Mouse (Mus musculus) stomach, postnatal 0 days (tissue): ENCODE data around the gene Olfr675. TPM values are rescaled to one million over a fixed set of nuclear protein-coding genes. Genes with fewer than 3 reads are reported as not detected.
"Not testable (repeated sequence)": the region's sequence is repeated elsewhere in the genome, so short reads cannot be mapped to it uniquely, and the experiment has no call there.

ENCODE experiments used
- ATAC-seq: fragments of 200-750 bp; cut with Nextera tagmentation; 2 replicates; pipeline ENCODE4 v1.8.0; 2017; ENCODE audit not compliant: low FRiP score, low TSS enrichment
- DNase-seq: peaks from one replicate; pipeline ENCODE4 v3.0.0-alpha.2; 2016; ENCODE audit warnings: low spot score
- H3K27ac ChIP-seq: fragments of 300-500 bp; sonication (generic); replicated peaks from 2 replicates; pipeline ENCODE4 v1.5.1; 2014; ENCODE audit warnings: mild to moderate bottlenecking, control low read depth
- H3K27me3 ChIP-seq: fragments of 300-500 bp; sonication (generic); 2 replicates; pipeline ENCODE4 v1.6.1; 2014; ENCODE audit warnings: low read length; ENCODE audit not compliant: control insufficient read depth, insufficient read depth
- H3K36me3 ChIP-seq: fragments of 300-500 bp; sonication (generic); 2 replicates; pipeline ENCODE4 v1.6.1; 2014; ENCODE audit warnings: low read length, mixed read lengths; ENCODE audit not compliant: control insufficient read depth, insufficient read depth
- H3K4me1 ChIP-seq: fragments of 300-500 bp; sonication (generic); replicated peaks from 2 replicates; pipeline ENCODE4 v1.6.1; 2014; ENCODE audit warnings: antibody characterized with exemption; ENCODE audit not compliant: control insufficient read depth, insufficient read depth
- H3K4me2 ChIP-seq: fragments of 300-500 bp; sonication (generic); replicated peaks from 2 replicates; pipeline ENCODE4 v1.6.1; 2014; ENCODE audit warnings: low read depth, mild to moderate bottlenecking, control low read depth, moderate library complexity
- H3K4me3 ChIP-seq: fragments of 300-500 bp; sonication (generic); 2 replicates; pipeline ENCODE4 v1.5.1; 2014; ENCODE audit warnings: low read depth, low read length, control low read depth
- H3K9ac ChIP-seq: fragments of 300-500 bp; sonication (generic); 2 replicates; pipeline ENCODE4 v1.6.1; 2014; ENCODE audit warnings: mild to moderate bottlenecking, low read length, control low read depth, mixed read lengths
- H3K9me3 ChIP-seq: fragments of 300-500 bp; sonication (generic); 2 replicates; pipeline ENCODE4 v1.6.1; 2016; ENCODE audit warnings: low read length; ENCODE audit not compliant: control insufficient read depth
- CTCF ChIP-seq: IDR thresholded peaks from 2 replicates; pipeline ENCODE4 v1.5.1; 2016; ENCODE audit warnings: antibody characterized with exemption, low read depth, mild to moderate bottlenecking, moderate library complexity
- EP300 ChIP-seq: optimal IDR thresholded peaks from 2 replicates; pipeline ENCODE3; 2016; ENCODE audit warnings: antibody characterized with exemption
- WGBS: fragments of 180-500 bp; shearing (Covaris S2); extraction: QIAGEN DNeasy Blood & Tissue Kit; methylation state at CpG from one replicate; pipeline ENCODE4 v1.1.7; 2014; 5-methylcytosine and 5-hydroxymethylcytosine counted together
- polyA plus RNA-seq: library from polyadenylated mRNA; unstranded; fragments of >200 nt; fragmentation: Nextera tagmentation; extraction: Ambion mirVana; gene quantifications from 2 replicates; pipeline ENCODE4 v1.2.1, GENCODE M21; 2015

Gene Olfr675
- polyA plus RNA-seq, 1 experiment from 2014 or later = not detected

DNA sequence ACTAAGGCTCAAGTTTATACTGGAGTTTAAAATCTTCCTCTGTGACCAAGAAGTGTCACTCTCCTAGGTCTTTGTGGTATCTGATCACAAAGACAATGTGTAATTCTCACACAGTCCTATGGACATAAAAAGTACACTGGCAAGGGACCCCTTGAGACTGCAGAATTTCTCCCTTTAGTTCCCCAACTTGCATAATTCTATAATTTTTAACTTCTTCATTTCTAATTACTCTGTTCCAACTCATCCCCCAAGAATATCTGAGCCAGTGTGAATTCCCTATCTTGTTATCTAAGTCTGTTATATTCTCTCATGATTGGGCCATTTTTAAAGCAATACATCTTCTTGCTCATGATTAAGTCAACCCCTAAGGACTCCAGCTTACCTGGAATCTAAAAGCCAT lies 26.3 kb downstream of the Olfr675 start, which contains the start of gene Olfr672:
Gene Olfr672, minus strand, starts transcription at position 101 of the 400 bp plus-strand sequence.
- no peak within 1 kb of the TSS for H3K4me3 ChIP-seq
- no peak for TF ChIP-seq CTCF
- TF ChIP-seq EP300 = no peak
- ATAC-seq = no peak

DNA sequence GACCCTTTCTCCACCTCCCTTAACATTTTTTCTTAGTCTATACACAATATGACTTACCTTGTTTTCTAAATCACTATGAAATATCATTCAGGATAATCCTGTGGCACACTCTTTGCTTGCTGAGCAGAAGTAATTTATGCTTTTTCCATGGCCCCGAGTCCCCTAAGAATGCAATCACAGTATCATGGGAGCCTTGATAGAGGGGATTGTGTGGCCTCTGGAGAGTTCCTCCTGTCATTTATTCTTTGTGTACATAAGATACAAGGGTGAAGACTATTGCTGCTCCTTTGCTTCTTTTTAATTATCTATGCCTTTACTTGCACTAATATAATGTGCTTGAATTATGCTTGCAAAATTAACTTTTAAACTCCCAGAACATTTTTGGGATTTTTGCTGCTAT lies 49.2 kb downstream of the Olfr675 start, which contains the start of gene Olfr671:
Gene Olfr671, minus strand, starts transcription at position 101 of the 400 bp plus-strand sequence.
- Histone ChIP-seq H3K4me3 (no peak within 1 kb of the TSS), H3K27me3 (no peaks in the 10 kb centered on the region), H3K36me3 (no peaks in the 10 kb centered on the region), H3K4me2 (no peak within 1 kb of the TSS), H3K27ac (no peak within 1 kb of the TSS), H3K4me1 (no peaks in the 10 kb centered on the region), H3K9me3 (no peaks in the 10 kb centered on the region), H3K9ac (no peak within 1 kb of the TSS)
- ATAC-seq (no peak), DNase-seq (no peak)
- TF ChIP-seq CTCF (no peak), EP300 (no peak)
- WGBS = 69% methylated on average over 1 of the region's 1 CpGs

More for the DNA sequence above, 26.3 kb downstream of the Olfr675 start, which contains the start of gene Olfr672:
- H3K36me3 ChIP-seq = no peaks in the 10 kb centered on the region
- H3K27ac ChIP-seq = no peak within 1 kb of the TSS
- H3K9me3 ChIP-seq = no peaks in the 10 kb centered on the region
- no peaks in the 10 kb centered on the region for H3K4me1 ChIP-seq
- H3K27me3 ChIP-seq = no peaks in the 10 kb centered on the region
- H3K9ac ChIP-seq = no peak within 1 kb of the TSS
- DNase-seq = no peak
- no peak within 1 kb of the TSS for H3K4me2 ChIP-seq

GRCm38 (mm10) chr7:104972507-104972906 lies 55.8 kb downstream of the Olfr675 start:
- not testable (repeated sequence) for ATAC-seq, DNase-seq, H3K9me3 ChIP-seq, H3K4me1 ChIP-seq, H3K4me2 ChIP-seq, H3K36me3 ChIP-seq, H3K27me3 ChIP-seq, H3K27ac ChIP-seq, H3K4me3 ChIP-seq, H3K9ac ChIP-seq
- 68% methylated on average over 2 of the region's 2 CpGs for WGBS

Other genes starting within 250 kb of the Olfr675 start
- not detected in 2 replicates for gene Usp17lb, start 185.9 kb downstream of the Olfr675 start, polyA plus RNA-seq
- not detected in 2 replicates for gene Usp17la, start 171.5 kb downstream of the Olfr675 start, polyA plus RNA-seq
- gene Olfr665, start 150.4 kb downstream of the Olfr675 start, polyA plus RNA-seq = not detected in 2 replicates
- 0.10 TPM in 1 of 2 replicates, not detected in the other for gene Olfr666, start 132.5 kb downstream of the Olfr675 start, polyA plus RNA-seq
- not detected in 2 replicates for gene Olfr667, start 107.0 kb downstream of the Olfr675 start, polyA plus RNA-seq
- not detected in 2 replicates for gene Olfr668, start 100.4 kb downstream of the Olfr675 start, polyA plus RNA-seq
- not detected in 2 replicates for gene Olfr669, start 94.2 kb downstream of the Olfr675 start, polyA plus RNA-seq
- gene Olfr670, start 65.8 kb downstream of the Olfr675 start, polyA plus RNA-seq = not detected in 2 replicates
- gene Olfr671, start 49.3 kb downstream of the Olfr675 start, polyA plus RNA-seq = not detected in 2 replicates
- not detected in 2 replicates for gene Olfr672, start 26.4 kb downstream of the Olfr675 start, polyA plus RNA-seq
- not detected in 2 replicates for gene Olfr676, start 4.2 kb upstream of the Olfr675 start, polyA plus RNA-seq
- gene Olfr677, start 22.9 kb upstream of the Olfr675 start, polyA plus RNA-seq = not detected in 2 replicates
- not detected in 2 replicates for gene Olfr678, start 36.0 kb upstream of the Olfr675 start, polyA plus RNA-seq
- not detected in 2 replicates for gene Olfr679, start 52.7 kb upstream of the Olfr675 start, polyA plus RNA-seq
- not detected in 2 replicates for gene Olfr680-ps1, start 64.4 kb upstream of the Olfr675 start, polyA plus RNA-seq
- gene Olfr681, start 88.4 kb upstream of the Olfr675 start, polyA plus RNA-seq = 0.02 TPM in 1 of 2 replicates, not detected in the other
- not detected in 2 replicates for gene Olfr683, start 118.6 kb upstream of the Olfr675 start, polyA plus RNA-seq
- gene Olfr684, start 135.2 kb upstream of the Olfr675 start, polyA plus RNA-seq = not detected in 2 replicates
- not detected in 2 replicates for gene Olfr685, start 157.6 kb upstream of the Olfr675 start, polyA plus RNA-seq
- not detected in 2 replicates for gene Olfr686, start 179.0 kb upstream of the Olfr675 start, polyA plus RNA-seq